Mouse (Mus musculus): ENCODE results near the gene Cad. TPM values are rescaled to one million over a fixed set of nuclear protein-coding genes. Genes with fewer than 3 reads are reported as not detected.

The Cad gene
- polyA plus RNA-seq, 1 experiment from 2014 or later = 22.9 TPM

GRCm38 (mm10) chr5:31116354-31116753 lies 61.8 kb downstream of the Cad start, which contains the start of gene Trim54:
TSS of gene Trim54 (plus strand) at chr5:31116712.
- Histone ChIP-seq H3K4me2 (peak within 1 kb of the TSS; percentile 63), H3K27me3 (ENCODE audit: control insufficient read depth, insufficient read depth, low read length) (0 out of 2 replicates have a peak, but pooled peaks cover 3% of the 10 kb centered on the region), H3K4me1 (ENCODE audit: control insufficient read depth, insufficient read depth, low read length) (no peaks in the 10 kb centered on the region), H3K27ac (ENCODE audit: low read depth, low read length) (peak within 1 kb of the TSS; percentile 79), H3K9ac (ENCODE audit: low read depth, low read length) (peak within 1 kb of the TSS; percentile 60; the same call in 1 of the 2 replicates), H3K9me3 (replicated peaks; ENCODE audit: control insufficient read depth, low read length) (no peaks in the 10 kb centered on the region), H3K4me3 (ENCODE audit: low read depth, low read length) (peak within 1 kb of the TSS; percentile 46), H3K36me3 (ENCODE audit: control insufficient read depth, insufficient read depth, low read length) (no peaks in the 10 kb centered on the region)
- no peak for ATAC-seq (replicated peaks; ENCODE audit: insufficient number of reproducible peaks, low FRiP score, low TSS enrichment)
- 17% methylated on average over 3 of the region's 3 CpGs for whole genome bisulfite sequencing (ENCODE audit: insufficient replicate concordance)

GRCm38 (mm10) chr5:31116912-31117311 lies 62.3 kb downstream of the Cad start:
- Histone ChIP-seq H3K36me3 (ENCODE audit: control insufficient read depth, insufficient read depth, low read length) (no peaks in the 10 kb centered on the region), H3K4me3 (ENCODE audit: low read depth, low read length) (peak overlapping the region; percentile 46), H3K27ac (ENCODE audit: low read depth, low read length) (peak overlapping the region; percentile 79), H3K9ac (ENCODE audit: low read depth, low read length) (peak overlapping the region; percentile 60; the same call in 1 of the 2 replicates), H3K9me3 (replicated peaks; ENCODE audit: control insufficient read depth, low read length) (no peaks in the 10 kb centered on the region), H3K4me1 (ENCODE audit: control insufficient read depth, insufficient read depth, low read length) (no peaks in the 10 kb centered on the region), H3K4me2 (peak overlapping the region; percentile 63), H3K27me3 (ENCODE audit: control insufficient read depth, insufficient read depth, low read length) (0 out of 2 replicates have a peak, but pooled peaks cover 3% of the 10 kb centered on the region)
- 13% methylated on average over 10 of the region's 10 CpGs for WGBS (ENCODE audit: insufficient replicate concordance)
- no peak for ATAC-seq (replicated peaks; ENCODE audit: insufficient number of reproducible peaks, low FRiP score, low TSS enrichment)

GRCm38 (mm10) chr5:31121111-31121510 lies 66.5 kb downstream of the Cad start:
- Histone ChIP-seq H3K9me3 (replicated peaks; ENCODE audit: control insufficient read depth, low read length) (no peaks in the 10 kb centered on the region), H3K4me3 (ENCODE audit: low read depth, low read length) (no peak overlapping the region), H3K9ac (ENCODE audit: low read depth, low read length) (no peak overlapping the region), H3K4me2 (no peak overlapping the region), H3K27ac (ENCODE audit: low read depth, low read length) (no peak overlapping the region), H3K27me3 (ENCODE audit: control insufficient read depth, insufficient read depth, low read length) (0 out of 2 replicates have a peak, but pooled peaks cover 3% of the 10 kb centered on the region), H3K4me1 (ENCODE audit: control insufficient read depth, insufficient read depth, low read length) (no peaks in the 10 kb centered on the region), H3K36me3 (ENCODE audit: control insufficient read depth, insufficient read depth, low read length) (no peaks in the 10 kb centered on the region)
- WGBS (ENCODE audit: insufficient replicate concordance) = 73% methylated on average over 8 of the region's 8 CpGs
- ATAC-seq (replicated peaks; ENCODE audit: insufficient number of reproducible peaks, low FRiP score, low TSS enrichment) = no peak; the same call in 1 of the 2 replicates

- Histone ChIP-seq H3K4me3 (ENCODE audit: low read depth, low read length) (no peak overlapping the region), H3K4me1 (ENCODE audit: control insufficient read depth, insufficient read depth, low read length) (no peaks in the 10 kb centered on the region), H3K27me3 (ENCODE audit: control insufficient read depth, insufficient read depth, low read length) (no peaks in the 10 kb centered on the region), H3K27ac (ENCODE audit: low read depth, low read length) (no peak overlapping the region), H3K4me2 (no peak overlapping the region), H3K36me3 (ENCODE audit: control insufficient read depth, insufficient read depth, low read length) (no peaks in the 10 kb centered on the region), H3K9me3 (replicated peaks; ENCODE audit: control insufficient read depth, low read length) (no peaks in the 10 kb centered on the region), H3K9ac (ENCODE audit: low read depth, low read length) (no peak overlapping the region)
- ATAC-seq (replicated peaks; ENCODE audit: insufficient number of reproducible peaks, low FRiP score, low TSS enrichment) = no peak
- 51% methylated on average over 2 of the region's 2 CpGs for WGBS (ENCODE audit: insufficient replicate concordance)
Observed at GRCm38 (mm10) chr5:31123481-31123880, 68.9 kb downstream of the Cad start.

GRCm38 (mm10) chr5:31126050-31126449 lies 71.5 kb downstream of the Cad start:
- WGBS (ENCODE audit: insufficient replicate concordance) = 27% methylated on average over 5 of the region's 5 CpGs
- H3K27me3 ChIP-seq (ENCODE audit: control insufficient read depth, insufficient read depth, low read length) = no peaks in the 10 kb centered on the region
- H3K4me2 ChIP-seq = no peak overlapping the region
- H3K9ac ChIP-seq (ENCODE audit: low read depth, low read length) = no peak overlapping the region
- H3K4me3 ChIP-seq (ENCODE audit: low read depth, low read length) = no peak overlapping the region
- H3K36me3 ChIP-seq (ENCODE audit: control insufficient read depth, insufficient read depth, low read length) = no peaks in the 10 kb centered on the region
- H3K9me3 ChIP-seq (replicated peaks; ENCODE audit: control insufficient read depth, low read length) = no peaks in the 10 kb centered on the region
- H3K4me1 ChIP-seq (ENCODE audit: control insufficient read depth, insufficient read depth, low read length) = no peaks in the 10 kb centered on the region
- H3K27ac ChIP-seq (ENCODE audit: low read depth, low read length) = no peak overlapping the region
- no peak for ATAC-seq (replicated peaks; ENCODE audit: insufficient number of reproducible peaks, low FRiP score, low TSS enrichment)

Other genes with a start within 250 kb of the Cad start
- 14.2 and 17.9 TPM in 2 replicates for gene Mapre3, start 240.1 kb upstream of the Cad start, polyA plus RNA-seq (2014; fragmentation: Nextera tagmentation; extraction: Ambion mirVana)
- gene Tmem214, start 186.8 kb upstream of the Cad start, polyA plus RNA-seq (2014; fragmentation: Nextera tagmentation; extraction: Ambion mirVana) = 47.8 and 48.2 TPM in 2 replicates
- 12.9 and 14.5 TPM in 2 replicates for gene Agbl5, start 166.1 kb upstream of the Cad start, polyA plus RNA-seq (2014; fragmentation: Nextera tagmentation; extraction: Ambion mirVana)
- 445 and 470 TPM in 2 replicates for gene Ost4, start 147.0 kb upstream of the Cad start, polyA plus RNA-seq (2014; fragmentation: Nextera tagmentation; extraction: Ambion mirVana)
- 90.5 and 123 TPM in 2 replicates for gene Emilin1, start 141.4 kb upstream of the Cad start, polyA plus RNA-seq (2014; fragmentation: Nextera tagmentation; extraction: Ambion mirVana)
- gene Khk, start 133.3 kb upstream of the Cad start, polyA plus RNA-seq (2014; fragmentation: Nextera tagmentation; extraction: Ambion mirVana) = 10.1 and 11.3 TPM in 2 replicates
- 4.4 and 5.4 TPM in 2 replicates for gene Cgref1, start 109.2 kb upstream of the Cad start, polyA plus RNA-seq (2014; fragmentation: Nextera tagmentation; extraction: Ambion mirVana)
- 69.1 and 70.2 TPM in 2 replicates for gene Preb, start 94.4 kb upstream of the Cad start, polyA plus RNA-seq (2014; fragmentation: Nextera tagmentation; extraction: Ambion mirVana)
- gene Tcf23, start 86.1 kb upstream of the Cad start, polyA plus RNA-seq (2014; fragmentation: Nextera tagmentation; extraction: Ambion mirVana) = 0.04 and 0.15 TPM in 2 replicates
- 96.8 and 101 TPM in 2 replicates for gene Atraid, start 6.5 kb upstream of the Cad start, polyA plus RNA-seq (2014; fragmentation: Nextera tagmentation; extraction: Ambion mirVana)
- gene Slc5a6, start 5.9 kb upstream of the Cad start, polyA plus RNA-seq (2014; fragmentation: Nextera tagmentation; extraction: Ambion mirVana) = 5.4 and 7.1 TPM in 2 replicates
- gene Dnajc5g, start 51.5 kb downstream of the Cad start, polyA plus RNA-seq (2014; fragmentation: Nextera tagmentation; extraction: Ambion mirVana) = not detected in 2 replicates
- gene Slc30a3, start 53.5 kb downstream of the Cad start, polyA plus RNA-seq (2014; fragmentation: Nextera tagmentation; extraction: Ambion mirVana) = 0.47 and 0.48 TPM in 2 replicates
- gene Trim54, start 61.9 kb downstream of the Cad start, polyA plus RNA-seq (2014; fragmentation: Nextera tagmentation; extraction: Ambion mirVana) = 13.9 and 16.7 TPM in 2 replicates
- 0.51 TPM in 1 of 2 replicates, not detected in the other for gene Ucn, start 84.0 kb downstream of the Cad start, polyA plus RNA-seq (2014; fragmentation: Nextera tagmentation; extraction: Ambion mirVana)
- gene Mpv17, start 99.5 kb downstream of the Cad start, polyA plus RNA-seq (2014; fragmentation: Nextera tagmentation; extraction: Ambion mirVana) = 78.1 and 82.1 TPM in 2 replicates
- gene Gm29609, start 125.1 kb downstream of the Cad start, polyA plus RNA-seq (2014; fragmentation: Nextera tagmentation; extraction: Ambion mirVana) = 0.76 and 1.2 TPM in 2 replicates
- gene Gtf3c2, start 125.4 kb downstream of the Cad start, polyA plus RNA-seq (2014; fragmentation: Nextera tagmentation; extraction: Ambion mirVana) = 48.2 and 50.8 TPM in 2 replicates
- gene Snx17, start 138.4 kb downstream of the Cad start, polyA plus RNA-seq (2014; fragmentation: Nextera tagmentation; extraction: Ambion mirVana) = 115 and 122 TPM in 2 replicates
- gene Eif2b4, start 138.7 kb downstream of the Cad start, polyA plus RNA-seq (2014; fragmentation: Nextera tagmentation; extraction: Ambion mirVana) = 56.7 and 58.6 TPM in 2 replicates
- 4.8 and 5.0 TPM in 2 replicates for gene Zfp513, start 147.5 kb downstream of the Cad start, polyA plus RNA-seq (2014; fragmentation: Nextera tagmentation; extraction: Ambion mirVana)
- gene Ppm1g, start 165.9 kb downstream of the Cad start, polyA plus RNA-seq (2014; fragmentation: Nextera tagmentation; extraction: Ambion mirVana) = 103 and 116 TPM in 2 replicates
- gene Nrbp1, start 186.1 kb downstream of the Cad start, polyA plus RNA-seq (2014; fragmentation: Nextera tagmentation; extraction: Ambion mirVana) = 124 and 141 TPM in 2 replicates
- gene Gm9970, start 186.5 kb downstream of the Cad start, polyA plus RNA-seq (2014; fragmentation: Nextera tagmentation; extraction: Ambion mirVana) = 0.53 and 0.59 TPM in 2 replicates
- 7.1 and 7.7 TPM in 2 replicates for gene Krtcap3, start 196.9 kb downstream of the Cad start, polyA plus RNA-seq (2014; fragmentation: Nextera tagmentation; extraction: Ambion mirVana)
- 22.7 and 30.7 TPM in 2 replicates for gene Ift172, start 236.3 kb downstream of the Cad start, polyA plus RNA-seq (2014; fragmentation: Nextera tagmentation; extraction: Ambion mirVana)
- gene Fndc4, start 241.3 kb downstream of the Cad start, polyA plus RNA-seq (2014; fragmentation: Nextera tagmentation; extraction: Ambion mirVana) = 22.3 and 28.5 TPM in 2 replicates
- 0.51 and 0.60 TPM in 2 replicates for gene Gckr, start 242.7 kb downstream of the Cad start, polyA plus RNA-seq (2014; fragmentation: Nextera tagmentation; extraction: Ambion mirVana)

Data from heart, embryonic 11.5 days (tissue).